Mouse (Mus musculus) CD4-positive naive resting alpha-beta T cell, adult 57 days (primary cell): ENCODE measurements around the gene Dnajc8. TPM values are rescaled to one million over a fixed set of nuclear protein-coding genes. Genes with fewer than 3 reads are reported as not detected.

ENCODE experiments used
- total RNA-seq: library from RNA; stranded (reverse); gene quantifications from one replicate; pipeline ENCODE4 v1.2.4, GENCODE M21; 2023

Dnajc8 gene
- 95.7 TPM for total RNA-seq

GRCm38 (mm10) chr4:132535406-132536121 lies at the start of gene Dnajc8:
Dnajc8 (plus strand) TSS chr4:132535550.

GRCm38 (mm10) chr4:132510352-132510798 lies 25.0 kb upstream of the Dnajc8 start, which contains the start of gene Sesn2:
Sesn2 (minus strand) TSS chr4:132510501.

GRCm38 (mm10) chr4:132532981-132533916 lies 2.1 kb upstream of the Dnajc8 start, which contains the start of gene Atpif1:
Atpif1 (minus strand) TSS chr4:132533659.

GRCm38 (mm10) chr4:132563965-132564364 lies 28.6 kb downstream of the Dnajc8 start, which contains the start of gene Ptafr:
Ptafr (plus strand) TSS chr4:132564067.

Other genes starting within 250 kb of the Dnajc8 start
- not detected for gene Rab42, start 232.2 kb upstream of the Dnajc8 start, total RNA-seq
- 30.4 TPM for gene Trnau1ap, start 206.0 kb upstream of the Dnajc8 start, total RNA-seq
- 16.5 TPM for gene Rcc1, start 181.9 kb upstream of the Dnajc8 start, total RNA-seq
- 19.5 TPM for gene Phactr4, start 113.1 kb upstream of the Dnajc8 start, total RNA-seq
- 11.4 TPM for gene Med18, start 71.6 kb upstream of the Dnajc8 start, total RNA-seq
- 8.5 TPM for gene Sesn2, start 25.0 kb upstream of the Dnajc8 start, total RNA-seq
- 48.9 TPM for gene Atpif1, start 1.9 kb upstream of the Dnajc8 start, total RNA-seq
- gene Ptafr, start 28.5 kb downstream of the Dnajc8 start, total RNA-seq, result 0.68 TPM
- gene Eya3, start 103.4 kb downstream of the Dnajc8 start, total RNA-seq, result 51.1 TPM
- gene Xkr8, start 197.0 kb downstream of the Dnajc8 start, total RNA-seq, result 2.2 TPM
- 0.30 TPM for gene Smpdl3b, start 221.7 kb downstream of the Dnajc8 start, total RNA-seq
- 47.9 TPM for gene Rpa2, start 232.8 kb downstream of the Dnajc8 start, total RNA-seq